Mouse (Mus musculus): Measurements from ENCODE around the gene Epha3. TPM values are rescaled to one million over a fixed set of nuclear protein-coding genes. Genes with fewer than 3 reads are reported as not detected.

Gene Epha3
- polyA plus RNA-seq, 1 experiment from 2014 or later, result not detected

GRCm38 (mm10) chr16:63594656-63595055, 269.3 kb downstream of the Epha3 start:
- H3K27me3 ChIP-seq, result peaks cover 6% of the 10 kb centered on the region
- in situ Hi-C loops (cut with MboI; ENCODE audit: low pct_unique_long_range_greater_than_20kb), result no loop called here
- ATAC-seq (no peak), DNase-seq (ENCODE audit: low read depth, low spot score) (no peak)
- no peak for TF ChIP-seq CTCF (IDR thresholded peaks at IDR 0.05)
- ChIA-PET POLR2A (no interaction called here), CTCF (interaction anchor here (1.6 kb wide), 1 partner anchor 15 kb away, joined by 3 read pairs; no protein-coding TSS in a partner anchor)

- ChIA-PET CTCF (no interaction called here), POLR2A (no interaction called here)
- no peak for TF ChIP-seq CTCF (IDR thresholded peaks at IDR 0.05)
- in situ Hi-C loops (cut with MboI; ENCODE audit: low pct_unique_long_range_greater_than_20kb), result no loop called here
- ATAC-seq, result no peak
- DNase-seq (ENCODE audit: low read depth, low spot score), result no peak
- no peaks in the 10 kb centered on the region for H3K27me3 ChIP-seq
Observed at GRCm38 (mm10) chr16:63569746-63570145, 294.2 kb downstream of the Epha3 start.

GRCm38 (mm10) chr16:63566106-63566836, 297.7 kb downstream of the Epha3 start:
- H3K27me3 ChIP-seq, result no peaks in the 10 kb centered on the region
- ATAC-seq, result no peak
- ChIA-PET POLR2A (no interaction called here), CTCF (no interaction called here)
- no peak for DNase-seq (ENCODE audit: low read depth, low spot score)
- in situ Hi-C loops (cut with MboI; ENCODE audit: low pct_unique_long_range_greater_than_20kb), result no loop called here
- no peak for TF ChIP-seq CTCF (IDR thresholded peaks at IDR 0.05)

- POLR2A ChIA-PET, result no interaction called here
- H3K27me3 ChIP-seq, result no peaks in the 10 kb centered on the region
- in situ Hi-C loops (cut with MboI; ENCODE audit: low pct_unique_long_range_greater_than_20kb), result no loop called here
- TF ChIP-seq CTCF (IDR thresholded peaks at IDR 0.05), result no peak
- no peak for ATAC-seq
- CTCF ChIA-PET, result no interaction called here
- no peak for DNase-seq (ENCODE audit: low read depth, low spot score)
Observed at GRCm38 (mm10) chr16:63556410-63557146, 307.4 kb downstream of the Epha3 start.

GRCm38 (mm10) chr16:63552531-63552930, 311.4 kb downstream of the Epha3 start:
- in situ Hi-C loops (cut with MboI; ENCODE audit: low pct_unique_long_range_greater_than_20kb), result no loop called here
- POLR2A ChIA-PET, result no interaction called here
- H3K27me3 ChIP-seq, result no peaks in the 10 kb centered on the region
- DNase-seq (ENCODE audit: low read depth, low spot score), result no peak
- CTCF ChIA-PET, result no interaction called here
- ATAC-seq, result no peak
- no peak for TF ChIP-seq CTCF (IDR thresholded peaks at IDR 0.05)

- POLR2A ChIA-PET, result no interaction called here
- no peaks in the 10 kb centered on the region for H3K27me3 ChIP-seq
- CTCF ChIA-PET, result no interaction called here
- in situ Hi-C loops (cut with MboI; ENCODE audit: low pct_unique_long_range_greater_than_20kb), result no loop called here
- DNase-seq (ENCODE audit: low read depth, low spot score), result no peak
- no peak for TF ChIP-seq CTCF (IDR thresholded peaks at IDR 0.05)
- no peak for ATAC-seq
Observed at GRCm38 (mm10) chr16:63539489-63539888, 324.5 kb downstream of the Epha3 start.

GRCm38 (mm10) chr16:63528821-63529220, 335.2 kb downstream of the Epha3 start:
- POLR2A ChIA-PET, result no interaction called here
- DNase-seq (ENCODE audit: low read depth, low spot score), result no peak
- CTCF ChIA-PET, result no interaction called here
- H3K27me3 ChIP-seq, result no peaks in the 10 kb centered on the region
- in situ Hi-C loops (cut with MboI; ENCODE audit: low pct_unique_long_range_greater_than_20kb), result no loop called here
- no peak for ATAC-seq
- no peak for TF ChIP-seq CTCF (IDR thresholded peaks at IDR 0.05)

GRCm38 (mm10) chr16:63517636-63518035, 346.3 kb downstream of the Epha3 start:
- DNase-seq (ENCODE audit: low read depth, low spot score) (no peak), ATAC-seq (no peak)

GRCm38 (mm10) chr16:63510069-63510468, 353.9 kb downstream of the Epha3 start:
- POLR2A ChIA-PET, result no interaction called here
- no peaks in the 10 kb centered on the region for H3K27me3 ChIP-seq
- ATAC-seq (no peak), DNase-seq (ENCODE audit: low read depth, low spot score) (no peak)
- CTCF ChIA-PET, result no interaction called here
- in situ Hi-C loops (cut with MboI; ENCODE audit: low pct_unique_long_range_greater_than_20kb), result no loop called here
- no peak for TF ChIP-seq CTCF (IDR thresholded peaks at IDR 0.05)

More at GRCm38 (mm10) chr16:63517636-63518035, 346.3 kb downstream of the Epha3 start:
- ChIA-PET CTCF (no interaction called here), POLR2A (no interaction called here)
- in situ Hi-C loops (cut with MboI; ENCODE audit: low pct_unique_long_range_greater_than_20kb), result no loop called here
- no peak for TF ChIP-seq CTCF (IDR thresholded peaks at IDR 0.05)
- no peaks in the 10 kb centered on the region for H3K27me3 ChIP-seq

GRCm38 (mm10) chr16:63506437-63506836, 357.5 kb downstream of the Epha3 start:
- in situ Hi-C loops (cut with MboI; ENCODE audit: low pct_unique_long_range_greater_than_20kb), result no loop called here
- ATAC-seq, result no peak

GRCm38 (mm10) chr16:63501456-63501855, 362.5 kb downstream of the Epha3 start:
- H3K27me3 ChIP-seq, result peaks cover 3% of the 10 kb centered on the region
- ChIA-PET POLR2A (no interaction called here), CTCF (no interaction called here)
- in situ Hi-C loops (cut with MboI; ENCODE audit: low pct_unique_long_range_greater_than_20kb), result no loop called here
- ATAC-seq, result no peak
- TF ChIP-seq CTCF (IDR thresholded peaks at IDR 0.05), result no peak
- no peak for DNase-seq (ENCODE audit: low read depth, low spot score)

More at GRCm38 (mm10) chr16:63506437-63506836, 357.5 kb downstream of the Epha3 start:
- TF ChIP-seq CTCF (IDR thresholded peaks at IDR 0.05), result no peak
- no peak for DNase-seq (ENCODE audit: low read depth, low spot score)
- CTCF ChIA-PET, result no interaction called here
- H3K27me3 ChIP-seq, result no peaks in the 10 kb centered on the region
- POLR2A ChIA-PET, result no interaction called here

Data from Patski (cell line).